Mouse (Mus musculus): Measurements from ENCODE around the gene Ccdc154.
"Not testable (repeated sequence)": the region's sequence is repeated elsewhere in the genome, so short reads cannot be mapped to it uniquely, and the experiment has no call there.

The Ccdc154 gene

DNA sequence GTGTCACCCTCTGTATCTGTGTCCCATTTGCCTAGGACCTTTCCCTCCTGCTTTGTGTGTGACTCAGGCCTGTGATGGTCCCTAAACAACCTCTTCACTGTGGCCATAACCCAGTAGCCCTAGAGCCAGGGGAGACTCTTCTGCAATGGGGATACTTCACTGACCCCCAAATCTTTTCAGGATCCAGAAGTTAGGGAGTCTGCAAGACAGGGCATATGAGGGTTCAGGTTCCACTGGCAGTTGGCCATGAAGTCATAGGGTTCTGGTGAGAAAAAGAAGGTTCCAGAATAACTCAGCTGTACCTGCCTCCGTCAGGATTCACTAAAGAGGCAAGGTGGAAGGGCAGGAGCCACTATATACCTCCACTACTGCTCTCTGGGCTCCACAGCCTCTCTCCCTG lies at the start of gene Ccdc154:
Gene Ccdc154 (plus strand): TSS at position 301 of the 400 bp plus-strand sequence.
- DNase-seq, result no peak

DNA sequence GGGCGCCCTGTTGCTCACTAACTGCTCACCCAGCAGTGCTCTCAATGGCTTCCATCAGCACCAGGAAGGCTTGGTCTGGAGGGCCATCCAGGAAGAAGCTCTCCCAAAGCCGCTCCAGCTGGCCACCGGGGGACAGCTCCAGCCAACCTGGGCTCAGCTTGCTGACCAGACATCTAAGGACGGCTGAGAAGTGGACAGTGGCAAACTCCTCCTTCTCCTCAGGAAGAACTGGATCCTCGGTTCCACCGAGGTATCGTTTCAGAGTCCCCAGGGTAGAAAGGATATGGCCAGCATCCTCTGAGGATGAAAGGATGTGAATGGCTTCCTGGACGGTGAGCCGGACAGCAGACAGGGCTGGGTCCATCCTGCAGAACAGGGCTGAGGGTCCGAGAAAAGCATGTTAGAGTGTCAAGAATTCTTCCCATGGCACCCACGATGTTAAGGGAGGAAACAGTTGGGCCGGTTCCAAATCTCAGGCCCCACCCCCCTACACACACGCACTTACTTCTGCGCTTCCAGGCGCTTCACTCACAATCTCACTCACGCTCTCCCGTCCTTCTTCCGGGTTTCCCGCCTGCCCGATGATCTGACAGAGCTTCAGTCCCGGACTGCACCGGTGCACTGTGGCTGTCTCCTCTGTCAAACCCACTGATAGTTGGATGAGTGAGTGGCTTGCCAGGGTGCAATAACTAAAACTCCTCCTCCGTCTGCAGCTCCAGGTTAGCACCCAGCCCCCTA lies 47.2 kb upstream of the Ccdc154 start:
- DNase-seq, result no peak

DNA sequence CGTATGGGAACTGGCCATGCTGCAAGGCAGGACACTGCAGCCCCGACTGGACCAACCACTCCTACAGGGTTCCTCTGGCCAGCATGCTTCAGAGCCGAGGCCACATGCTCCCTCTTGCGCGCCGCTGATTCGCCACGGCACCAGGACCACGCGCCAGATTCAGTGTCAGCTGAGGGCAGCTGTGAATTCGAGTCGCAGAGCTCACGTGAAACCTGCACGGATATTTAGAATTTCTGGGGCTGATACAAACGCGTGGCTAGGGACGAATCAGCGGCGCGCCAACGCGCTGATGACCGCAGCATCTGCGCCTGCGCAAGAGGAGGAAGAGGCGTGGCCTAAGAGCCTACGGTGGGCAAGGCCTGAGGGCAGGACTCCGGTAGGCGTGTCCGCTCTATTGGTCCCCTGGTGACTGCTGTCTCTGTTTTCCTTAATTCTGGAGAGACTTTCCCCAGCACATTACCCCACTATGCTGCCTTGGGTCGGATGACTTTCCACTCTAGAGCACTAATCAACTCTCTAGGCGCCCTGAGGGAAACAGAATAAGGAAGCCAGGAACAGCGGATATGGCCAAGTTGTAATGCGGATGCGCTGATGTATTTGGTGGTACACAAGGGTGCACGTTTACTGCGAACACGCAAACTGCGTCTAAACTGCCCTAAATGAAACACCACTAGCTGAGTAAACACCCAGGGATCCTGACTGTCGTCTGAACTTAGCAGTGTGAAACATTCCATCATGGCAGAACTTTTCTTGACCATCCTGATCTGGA lies 46.4 kb upstream of the Ccdc154 start, which contains the start of gene Telo2:
Gene Telo2 (minus strand): TSS at position 304 of the 769 bp plus-strand sequence.
- peak; percentile 95 for DNase-seq

GRCm38 (mm10) chr17:25117263-25117662 lies 45.0 kb upstream of the Ccdc154 start:
- DNase-seq, result no peak

GRCm38 (mm10) chr17:25120406-25120805 lies 41.9 kb upstream of the Ccdc154 start, which contains the start of gene Ptx4:
Ptx4 (plus strand) TSS chr17:25120760.
- DNase-seq, result no peak

DNA sequence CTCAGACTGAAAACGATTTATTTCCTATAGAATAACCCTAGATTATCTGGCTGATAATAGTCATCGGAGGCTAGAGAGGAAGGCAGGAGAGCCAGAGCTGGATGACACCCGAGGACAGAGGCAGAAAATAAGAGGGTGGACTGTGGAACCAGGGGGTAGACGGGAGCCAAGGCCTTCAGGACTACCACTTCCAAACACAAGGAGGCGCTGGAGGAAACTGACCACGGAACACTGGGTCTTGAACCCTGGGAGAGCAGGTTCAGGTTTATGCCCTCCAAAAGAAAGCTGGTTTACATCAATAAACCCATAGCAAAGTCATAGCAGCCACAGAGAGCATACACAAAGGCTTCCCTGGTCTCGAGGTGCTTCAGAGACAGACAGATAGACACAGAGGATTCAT lies 38.3 kb upstream of the Ccdc154 start:
- no peak for DNase-seq

- DNase-seq, result not testable (repeated sequence)
Observed at GRCm38 (mm10) chr17:25125442-25126060, 36.7 kb upstream of the Ccdc154 start.

GRCm38 (mm10) chr17:25127079-25127478 lies 35.2 kb upstream of the Ccdc154 start:
- DNase-seq, result no peak

DNA sequence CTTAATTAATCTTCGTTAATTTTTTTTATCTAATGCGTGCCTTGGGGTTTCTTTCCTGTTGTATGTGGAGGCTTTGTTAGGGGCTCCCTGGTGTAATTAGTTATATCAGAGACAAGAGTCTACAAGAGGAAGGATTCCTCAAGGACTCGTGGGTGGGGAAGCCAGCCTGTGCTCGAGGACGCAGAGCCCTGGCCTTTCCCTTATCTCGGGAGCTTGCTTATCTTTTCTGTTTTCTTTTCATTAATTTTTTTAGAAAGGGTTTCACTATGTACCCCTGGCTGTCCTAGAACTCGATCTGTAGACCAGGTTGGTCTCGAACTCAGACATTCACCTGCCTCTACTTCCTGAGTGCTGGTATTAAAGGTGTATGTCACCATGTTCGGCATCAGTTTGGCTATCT lies 34.6 kb upstream of the Ccdc154 start:
- DNase-seq, result no peak

GRCm38 (mm10) chr17:25130060-25130459 lies 32.2 kb upstream of the Ccdc154 start:
- no peak for DNase-seq

DNA sequence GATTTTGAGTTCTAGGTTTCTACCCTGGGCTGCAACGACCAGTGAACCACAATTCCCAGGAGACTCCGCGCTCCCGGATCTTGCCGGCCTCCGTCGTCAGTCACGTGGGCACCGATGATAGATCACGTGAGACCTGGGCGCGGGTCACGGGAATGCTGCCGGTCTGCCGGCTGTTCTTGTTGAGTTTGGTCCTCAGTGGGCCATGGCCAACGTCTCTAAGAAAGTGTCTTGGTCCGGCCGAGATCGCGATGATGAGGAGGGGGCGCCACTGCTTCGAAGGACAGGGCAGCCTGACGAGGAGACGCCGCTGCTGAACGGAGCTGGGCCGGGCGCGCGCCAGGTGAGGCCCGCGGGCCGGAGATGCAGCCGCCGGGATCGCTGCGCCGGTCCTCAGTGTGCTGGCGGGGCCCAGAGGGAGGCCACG lies 29.0 kb upstream of the Ccdc154 start, which contains the start of gene Clcn7:
Gene Clcn7 (plus strand): TSS at position 117 of the 424 bp plus-strand sequence.
- peak; percentile 96 for DNase-seq

- peak; percentile 32 for DNase-seq
Observed at GRCm38 (mm10) chr17:25135622-25136021, 26.6 kb upstream of the Ccdc154 start.

GRCm38 (mm10) chr17:25138803-25139202 lies 23.5 kb upstream of the Ccdc154 start:
- no peak for DNase-seq

- no peak for DNase-seq
Observed at GRCm38 (mm10) chr17:25139960-25140359, 22.3 kb upstream of the Ccdc154 start.

GRCm38 (mm10) chr17:25163387-25163786 lies 1.1 kb downstream of the Ccdc154 start:
- no peak for DNase-seq

DNA sequence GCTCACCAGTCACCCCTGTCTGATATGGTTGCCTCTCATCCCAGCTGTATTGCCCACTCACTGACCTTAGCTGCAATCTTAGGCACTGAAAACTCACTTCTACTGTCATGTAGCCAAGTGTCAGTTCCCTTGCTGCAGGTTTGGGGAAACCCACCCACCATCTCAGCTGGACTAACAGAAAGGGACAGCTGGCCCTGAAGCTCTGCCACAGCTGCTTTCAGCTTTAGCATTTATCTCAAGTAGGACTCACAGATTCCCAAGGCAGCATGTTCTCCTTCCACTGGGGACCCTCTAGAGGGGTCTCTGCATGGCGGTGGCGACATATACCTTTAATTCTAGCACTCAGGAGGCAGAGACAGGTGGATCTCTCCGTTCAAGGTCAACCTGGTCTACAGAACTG lies 2.5 kb downstream of the Ccdc154 start:
- no peak for DNase-seq

- DNase-seq, result no peak
Observed at GRCm38 (mm10) chr17:25165970-25166671, 3.9 kb downstream of the Ccdc154 start.

DNA sequence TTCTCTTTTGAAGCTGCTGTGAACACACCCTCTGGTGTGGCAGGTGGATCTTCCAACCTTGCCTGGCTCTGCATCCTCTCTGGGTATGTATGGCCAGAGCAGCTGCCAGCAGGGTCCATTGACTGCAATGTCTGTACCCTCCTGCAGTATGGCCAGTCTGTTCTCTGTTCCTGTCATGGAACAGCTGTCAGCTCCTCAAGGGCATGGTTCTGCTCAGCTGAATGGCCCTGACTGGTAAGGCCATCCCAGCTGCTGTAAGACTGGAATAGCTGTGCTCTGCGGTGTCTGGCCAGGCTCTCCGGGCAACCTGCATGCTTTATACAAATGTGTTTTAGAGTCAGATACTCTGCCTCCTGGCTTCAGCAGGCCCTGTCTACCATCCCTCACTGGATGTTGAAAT lies 7.4 kb downstream of the Ccdc154 start:
- DNase-seq, result no peak

GRCm38 (mm10) chr17:25172558-25172957 lies 10.3 kb downstream of the Ccdc154 start:
- DNase-seq, result no peak

DNA sequence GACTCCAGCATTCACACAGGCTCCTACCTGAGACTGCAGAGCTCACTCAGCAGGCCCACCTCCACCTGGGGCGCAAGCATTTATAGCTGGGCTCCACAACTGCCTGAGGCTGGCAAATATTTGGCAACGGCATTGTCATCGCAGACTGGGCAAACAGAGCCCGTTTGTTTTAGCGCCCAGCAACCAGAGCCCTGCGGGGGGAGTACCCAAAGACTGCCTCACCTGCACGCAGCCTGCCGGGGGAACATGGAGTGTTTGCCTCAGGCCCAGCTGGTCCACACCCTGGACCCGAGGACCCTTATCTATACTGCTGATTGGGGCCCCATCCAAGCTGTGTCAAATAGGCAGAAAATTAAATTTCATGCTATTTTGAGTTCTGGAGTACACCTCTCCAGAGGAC lies 13.2 kb downstream of the Ccdc154 start, which contains the start of gene Gm38655:
Gene Gm38655 (minus strand): TSS at position 61 of the 400 bp plus-strand sequence.
- no peak for DNase-seq

- no peak for DNase-seq
Observed at GRCm38 (mm10) chr17:25183232-25183631, 21.0 kb downstream of the Ccdc154 start.

DNA sequence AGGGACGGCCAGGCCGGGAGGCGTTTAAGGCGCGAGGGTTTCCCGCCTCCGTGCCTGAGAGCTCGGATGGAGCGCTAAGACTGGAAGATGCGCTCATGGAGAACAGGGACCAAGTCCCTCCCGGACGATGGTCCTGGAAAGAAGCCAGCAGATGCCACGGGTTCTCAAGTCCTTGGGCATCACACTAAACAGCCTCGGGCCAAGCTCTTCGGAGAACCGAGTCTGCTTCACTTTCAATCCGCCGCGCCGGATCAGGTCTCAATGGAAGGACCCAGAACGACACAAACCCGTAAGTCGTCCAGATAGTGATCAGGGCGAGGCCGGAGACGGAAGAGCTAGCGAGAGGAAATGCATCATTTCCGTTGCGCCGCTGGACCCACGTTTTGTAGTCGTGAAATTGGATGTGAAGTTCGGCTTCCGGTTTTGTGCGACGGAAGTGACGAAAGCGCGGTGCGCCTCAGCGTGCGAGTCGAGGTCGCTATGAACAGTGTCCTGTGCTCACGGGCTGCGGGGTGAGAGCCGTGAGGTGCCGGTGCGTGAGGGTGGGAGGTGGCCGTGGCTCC lies 21.9 kb downstream of the Ccdc154 start, which contains the start of gene BC003965:
Gene BC003965 (plus strand): TSS at position 426 of the 563 bp plus-strand sequence.
- DNase-seq, result peak; percentile 98
